Mouse (Mus musculus) myocyte (in vitro differentiated cells): ENCODE results near the gene Gm6614.

Experiments
- CEBPB ChIP-seq: IDR thresholded peaks from 2 replicates; pipeline ENCODE4 v1.6.1; 2011; ENCODE audit warnings: mild to moderate bottlenecking, moderate library complexity; ENCODE audit not compliant: poor library complexity, insufficient read depth, severe bottlenecking
- E2F4 ChIP-seq: IDR thresholded peaks from one replicate; pipeline ENCODE4 v1.6.1; 2011; ENCODE audit warnings: mild to moderate bottlenecking, control low read depth, moderate library complexity; ENCODE audit not compliant: insufficient read depth
- MAX ChIP-seq: IDR thresholded peaks from one replicate; pipeline ENCODE4 v1.6.1; 2011; ENCODE audit warnings: low read depth, mild to moderate bottlenecking, control low read depth
- MYOD1 ChIP-seq, 3 experiments: IDR thresholded peaks; one replicate each; pipeline ENCODE4 v1.6.1; 2011; ENCODE audit warnings: control low read depth in 2 of 3, low read depth in 2 of 3, mild to moderate bottlenecking in 2 of 3, moderate library complexity in 1 of 3; ENCODE audit not compliant: insufficient read length in 2 of 3, control insufficient read depth in 1 of 3
- MYOG ChIP-seq, 3 experiments: IDR thresholded peaks; one replicate each; pipeline ENCODE4 v1.6.1; 2011; ENCODE audit warnings: control low read depth in 2 of 3, low read depth in 2 of 3, mild to moderate bottlenecking in 2 of 3; ENCODE audit not compliant: insufficient read length in 2 of 3, control insufficient read depth in 1 of 3, insufficient read depth in 1 of 3
- POLR2A ChIP-seq: IDR thresholded peaks from one replicate; pipeline ENCODE4 v1.6.1; 2011; ENCODE audit warnings: low read depth, mild to moderate bottlenecking, control low read depth, moderate library complexity; ENCODE audit not compliant: insufficient read length
- POLR2AphosphoS2 ChIP-seq: IDR thresholded peaks from one replicate; pipeline ENCODE4 v1.6.1; 2011; ENCODE audit warnings: low read depth, control low read depth; ENCODE audit not compliant: insufficient read length
- REST ChIP-seq: IDR thresholded peaks from one replicate; pipeline ENCODE4 v1.6.1; 2011; ENCODE audit warnings: mild to moderate bottlenecking, control low read depth, moderate library complexity; ENCODE audit not compliant: insufficient read depth, insufficient read length
- SRF ChIP-seq: IDR thresholded peaks from one replicate; pipeline ENCODE4 v1.6.1; 2011; ENCODE audit warnings: low read depth; ENCODE audit not compliant: control insufficient read depth, insufficient read length
- TCF12 ChIP-seq: IDR thresholded peaks from one replicate; pipeline ENCODE4 v1.6.1; 2011; ENCODE audit warnings: mild to moderate bottlenecking, control low read depth; ENCODE audit not compliant: poor library complexity, insufficient read depth, severe bottlenecking
- TCF3 ChIP-seq: IDR thresholded peaks from one replicate; pipeline ENCODE4 v1.6.1; 2011; ENCODE audit warnings: low read depth, control low read depth; ENCODE audit not compliant: insufficient read length
- USF1 ChIP-seq: IDR thresholded peaks from one replicate; pipeline ENCODE4 v1.6.1; 2011; ENCODE audit warnings: low read depth, mild to moderate bottlenecking, control low read depth, moderate library complexity

GRCm38 (mm10) chr6:141960482-141960881, 50.7 kb downstream of the Gm6614 start:
- TF ChIP-seq CEBPB = no peak
- TF ChIP-seq USF1 = no peak
- TF ChIP-seq MAX = no peak
- no peak for TF ChIP-seq MYOG (IDR thresholded peaks at IDR 0.05; ENCODE audit: control insufficient read depth in 1 of 3, insufficient read depth in 1 of 3, insufficient read length in 2 of 3, low read depth in 2 of 3)
- TF ChIP-seq POLR2A = no peak
- no peak for TF ChIP-seq MYOD1 (IDR thresholded peaks at IDR 0.05; ENCODE audit: control insufficient read depth in 1 of 3, insufficient read length in 2 of 3, low read depth in 2 of 3)
- no peak for TF ChIP-seq E2F4
- TF ChIP-seq TCF12 = no peak
- no peak for TF ChIP-seq TCF3
- no peak for TF ChIP-seq POLR2AphosphoS2
- TF ChIP-seq REST = no peak
- TF ChIP-seq SRF = no peak
